Mouse (Mus musculus) G1E (cell line): ENCODE results near the gene Slc25a14.

Experiments used
- CTCF ChIP-seq: IDR thresholded peaks from 2 replicates; pipeline ENCODE4 v1.5.1; 2012; ENCODE audit warnings: low read depth, low read length, inconsistent platforms, mixed read lengths
- GATA1 ChIP-seq: IDR thresholded peaks from 2 replicates; pipeline ENCODE4 v1.6.1; 2012; ENCODE audit warnings: borderline replicate concordance, low read length, inconsistent platforms, mixed read lengths

GRCm38 (mm10) chrX:48623049-48623378 is 199 bp upstream of the Slc25a14 start:
- TF ChIP-seq CTCF (no peak), GATA1 (no peak)
